In the genomic region with DNA sequence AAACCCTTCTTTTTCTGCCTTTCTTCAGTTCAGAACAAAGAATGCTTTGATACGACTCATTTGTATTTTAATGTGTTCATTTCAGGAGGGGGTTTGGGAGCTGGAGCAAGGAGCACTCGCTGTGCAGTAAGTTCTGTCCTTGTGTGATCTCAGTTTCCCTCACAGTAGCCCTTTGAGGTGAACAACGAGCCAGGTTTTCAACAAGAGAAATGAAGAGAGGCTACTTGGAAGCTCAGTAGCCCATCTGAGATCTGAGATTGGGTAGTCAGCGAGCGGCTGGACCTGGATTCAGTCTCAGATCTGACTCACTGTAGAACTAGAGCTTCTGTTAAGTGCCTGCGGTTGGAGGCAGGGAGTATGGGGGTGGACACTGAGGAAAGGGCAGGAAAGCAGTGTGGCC, we compare ENCODE assay signal across 16 mouse cellular contexts. TPM values are rescaled to one million over a fixed set of nuclear protein-coding genes. Genes with fewer than 3 reads are reported as not detected.
A peak's percentile ranks its signal among the peaks of the same experiment; 100 is the strongest.
DNase-seq lines count a peak whose midpoint lies in the region; ATAC-seq and TF ChIP-seq lines count a peak whose summit lies in the region.
"Had no signal": no experiment of that assay in that cellular context is flagged by ENCODE, and none has a peak within 500 bp of the region (broad histone marks: within the 10 kb centered on the region; RNA-seq: fewer than 3 reads in every experiment).

No protein-coding gene starts in this region.

- H3K27me3 ChIP-seq in neural tube, embryonic 12.5 days (replicated peaks), result no peaks in the 10 kb centered on the region
- H3K27me3 ChIP-seq: embryonic facial prominence, embryonic 15.5 days; liver, embryonic 15.5 days had no signal

- 46% methylated on average over 6 of the region's 6 CpGs for WGBS in neural tube, embryonic 12.5 days

- TF ChIP-seq CTCF in layer of hippocampus, adult 2 months (conservative IDR thresholded peaks at IDR 0.05), result no peak

- H3K9me3 ChIP-seq in neural tube, embryonic 12.5 days, result no peaks in the 10 kb centered on the region
- H3K9me3 ChIP-seq: embryonic facial prominence, embryonic 15.5 days; liver, embryonic 15.5 days had no signal

- no peaks in the 10 kb centered on the region for H3K36me3 ChIP-seq in neural tube, embryonic 12.5 days
- H3K36me3 ChIP-seq: embryonic facial prominence, embryonic 15.5 days; liver, embryonic 15.5 days had no signal

- no peak for DNase-seq in layer of hippocampus, adult 2 months (ENCODE audit: low spot score in 2 of 2)
- no peak for DNase-seq in layer of hippocampus, adult 9-11 months
- DNase-seq in Muller cell, postnatal 12 days (ENCODE audit: inconsistent ontology term), result peak; percentile 76
- DNase-seq in fibroblast of lung, adult 2 months (ENCODE audit: low read depth), result peak; percentile 71
- no peak for DNase-seq in embryo, embryonic 10 days (ENCODE audit: low spot score)
- DNase-seq: cerebellum, postnatal 25 days; gastrocnemius, postnatal 10 days; kidney, postnatal 36 days; right cerebral cortex, postnatal 4 days had no signal

- peaks cover 33% of the 10 kb centered on the region; the same call in 1 of the 2 replicates for H3K4me1 ChIP-seq in neural tube, embryonic 12.5 days

- no peak overlapping the region; the same call in 1 of the 2 replicates for H3K4me3 ChIP-seq in layer of hippocampus, adult 2 months
- no peak overlapping the region for H3K4me3 ChIP-seq in neural tube, embryonic 12.5 days
- H3K4me3 ChIP-seq: embryonic facial prominence, embryonic 15.5 days; liver, embryonic 15.5 days had no signal

- ATAC-seq in neural tube, embryonic 12.5 days (ENCODE audit: low FRiP score, low read depth), result no peak
- no peak for ATAC-seq in activated CD4-positive, CD25-positive, alpha-beta regulatory T cell, adult 4 months

- peak overlapping the region; percentile 78 for H3K27ac ChIP-seq in layer of hippocampus, adult 2 months
- H3K27ac ChIP-seq in neural tube, embryonic 12.5 days, result no peak overlapping the region
- H3K27ac ChIP-seq: embryonic facial prominence, embryonic 15.5 days; liver, embryonic 15.5 days had no signal

- H3K4me2 ChIP-seq in neural tube, embryonic 12.5 days (replicated peaks), result peak overlapping the region; percentile 24
- H3K4me2 ChIP-seq: embryonic facial prominence, embryonic 15.5 days; heart, embryonic 11.5 days; liver, embryonic 15.5 days had no signal

- no peak overlapping the region for H3K9ac ChIP-seq in neural tube, embryonic 12.5 days
- H3K9ac ChIP-seq: embryonic facial prominence, embryonic 15.5 days; liver, embryonic 15.5 days had no signal

RNA-seq across cellular contexts. Expression of a gene that starts 11.2 kb away (rescaled TPM):
- total RNA-seq in layer of hippocampus, adult 2 months (2021), result 100 to 1,000 TPM; 505 to 510 TPM
- polyA plus RNA-seq in neural tube, embryonic 12.5 days (2016; fragmentation: Nextera tagmentation; extraction: Ambion mirVana), result 15.8 and 16.6 TPM in 2 replicates
- 1 to 10 TPM; 6.7 to 8.8 TPM for polyA plus RNA-seq in activated CD4-positive, CD25-positive, alpha-beta regulatory T cell, adult 4 months (2017; shearing (Covaris generic))

RNA-seq across cellular contexts. Expression of a gene that starts 34.0 kb away (rescaled TPM):
- 10 to 100 TPM; 17.7 to 19.2 TPM for total RNA-seq in layer of hippocampus, adult 2 months (2021)
- polyA plus RNA-seq in neural tube, embryonic 12.5 days (2016; fragmentation: Nextera tagmentation; extraction: Ambion mirVana), result 4.7 and 5.8 TPM in 2 replicates
- polyA plus RNA-seq in activated CD4-positive, CD25-positive, alpha-beta regulatory T cell, adult 4 months (2017; shearing (Covaris generic)), result 1 to 10 TPM; 1.2 to 1.8 TPM

RNA-seq across cellular contexts. Expression of a gene that starts 41.1 kb away (rescaled TPM):
- not detected for total RNA-seq in layer of hippocampus, adult 2 months (2021)
- polyA plus RNA-seq in neural tube, embryonic 12.5 days (2016; fragmentation: Nextera tagmentation; extraction: Ambion mirVana), result not detected in 2 replicates
- polyA plus RNA-seq in activated CD4-positive, CD25-positive, alpha-beta regulatory T cell, adult 4 months (2017; shearing (Covaris generic)), result not detected
- total RNA-seq: gastrocnemius, postnatal 10 days; megakaryocyte progenitor cell, adult 5-6 weeks had no signal
- polyA plus RNA-seq: heart, embryonic 11.5 days; intestine, embryonic 14.5 days; liver, embryonic 15.5 days had no signal

RNA-seq across cellular contexts. Expression of a gene that starts 41.8 kb away (rescaled TPM):
- under 1 TPM; 0.47 to 0.72 TPM for total RNA-seq in layer of hippocampus, adult 2 months (2021)
- not detected in 2 replicates for polyA plus RNA-seq in neural tube, embryonic 12.5 days (2016; fragmentation: Nextera tagmentation; extraction: Ambion mirVana)
- not detected for polyA plus RNA-seq in activated CD4-positive, CD25-positive, alpha-beta regulatory T cell, adult 4 months (2017; shearing (Covaris generic))
- total RNA-seq: gastrocnemius, postnatal 10 days; megakaryocyte progenitor cell, adult 5-6 weeks had no signal
- polyA plus RNA-seq: embryonic facial prominence, embryonic 15.5 days; heart, embryonic 11.5 days; intestine, embryonic 14.5 days; liver, embryonic 15.5 days had no signal

RNA-seq across cellular contexts. Expression of a gene that starts 45.1 kb away (rescaled TPM):
- total RNA-seq in layer of hippocampus, adult 2 months (2021), result not detected
- polyA plus RNA-seq in neural tube, embryonic 12.5 days (2016; fragmentation: Nextera tagmentation; extraction: Ambion mirVana), result not detected in 2 replicates
- 1 to 10 TPM; 1.3 to 1.4 TPM for polyA plus RNA-seq in activated CD4-positive, CD25-positive, alpha-beta regulatory T cell, adult 4 months (2017; shearing (Covaris generic))
- polyA plus RNA-seq: heart, embryonic 11.5 days; liver, embryonic 15.5 days had no signal

Comparison
In these comparisons a context has a peak if more than half of its experiments do, and no peak if none do; other contexts are left out.
1. DNase-seq: peak in Muller cell, postnatal 12 days (single experiment) and fibroblast of lung, adult 2 months (single experiment); none in layer of hippocampus, adult 2 months (0 of 2), layer of hippocampus, adult 9-11 months (single experiment) and embryo, embryonic 10 days (single experiment).